In genomic region chr4:82584548-82584947, GRCm38 (mm10) we compare ENCODE assay signal across 11 mouse cellular contexts.
DNase-seq lines count a peak whose midpoint lies in the region; ATAC-seq and TF ChIP-seq lines count a peak whose summit lies in the region.
"Had no signal": no experiment of that assay in that cellular context is flagged by ENCODE, and none has a peak within 500 bp of the region (broad histone marks: within the 10 kb centered on the region; RNA-seq: fewer than 3 reads in every experiment).

No protein-coding gene starts in this region.

- DNase-seq in layer of hippocampus, adult 11-12 months (ENCODE audit: low spot score): peak; percentile 46
- DNase-seq in layer of hippocampus, adult 9-10 months (ENCODE audit: low spot score): no peak
- DNase-seq in cerebellum, adult 9-10 months: peak; percentile 74
- no peak for DNase-seq in heart, postnatal 0 days (ENCODE audit: low spot score)
- no peak for DNase-seq in c-Kit-positive CD71-positive TER-119-positive erythroid progenitor cells, embryonic 14.5 days (ENCODE audit: low spot score)
- DNase-seq in lung, postnatal 0 days (ENCODE audit: low spot score): no peak
- DNase-seq: adrenal gland, adult 2 months had no signal

- TF ChIP-seq EP300 in heart, postnatal 0 days (IDR thresholded peaks at IDR 0.05; ENCODE audit: low read depth): no peak
- TF ChIP-seq EP300 in lung, postnatal 0 days (IDR thresholded peaks at IDR 0.05): no peak

- H3K4me1 ChIP-seq in heart, postnatal 0 days (ENCODE audit: control insufficient read depth, insufficient read depth): 0 out of 2 replicates have a peak, but pooled peaks cover 4% of the 10 kb centered on the region
- peaks cover 21% of the 10 kb centered on the region for H3K4me1 ChIP-seq in midbrain, embryonic 13.5 days (replicated peaks)
- H3K4me1 ChIP-seq in kidney, embryonic 14.5 days (ENCODE audit: control insufficient read depth, insufficient read depth, low read length): no peaks in the 10 kb centered on the region
- no peaks in the 10 kb centered on the region for H3K4me1 ChIP-seq in lung, postnatal 0 days (ENCODE audit: insufficient read depth, low read depth, low read length)

- H3K36me3 ChIP-seq in heart, postnatal 0 days (replicated peaks; ENCODE audit: control insufficient read depth, insufficient read depth, low read length): no peaks in the 10 kb centered on the region
- no peaks in the 10 kb centered on the region for H3K36me3 ChIP-seq in midbrain, embryonic 13.5 days
- no peaks in the 10 kb centered on the region for H3K36me3 ChIP-seq in kidney, embryonic 14.5 days (ENCODE audit: control insufficient read depth, insufficient read depth, low read length)
- H3K36me3 ChIP-seq in lung, postnatal 0 days (ENCODE audit: insufficient read depth, low read length): no peaks in the 10 kb centered on the region
- H3K36me3 ChIP-seq: embryonic facial prominence, embryonic 13.5 days had no signal

- TF ChIP-seq CTCF in heart, postnatal 0 days (IDR thresholded peaks at IDR 0.05; ENCODE audit: low read depth): no peak
- TF ChIP-seq CTCF in lung, postnatal 0 days (IDR thresholded peaks at IDR 0.05): no peak

- no peaks in the 10 kb centered on the region for H3K9me3 ChIP-seq in heart, postnatal 0 days (replicated peaks; ENCODE audit: control insufficient read depth, low read length)
- H3K9me3 ChIP-seq in midbrain, embryonic 13.5 days: no peaks in the 10 kb centered on the region
- no peaks in the 10 kb centered on the region for H3K9me3 ChIP-seq in kidney, embryonic 14.5 days (ENCODE audit: control insufficient read depth, low read length)
- no peaks in the 10 kb centered on the region for H3K9me3 ChIP-seq in lung, postnatal 0 days (ENCODE audit: low read length)
- H3K9me3 ChIP-seq: embryonic facial prominence, embryonic 13.5 days had no signal

- no peak for ATAC-seq in heart, postnatal 0 days (ENCODE audit: insufficient read depth, low read depth)
- ATAC-seq in midbrain, embryonic 13.5 days: peak; percentile 90
- no peak for ATAC-seq in kidney, embryonic 14.5 days (ENCODE audit: low FRiP score, low TSS enrichment)
- ATAC-seq in lung, postnatal 0 days: no peak

- peak overlapping the region; percentile 18; the same call in 1 of the 2 replicates for H3K4me2 ChIP-seq in heart, postnatal 0 days (ENCODE audit: low read depth, low read length)
- no peak overlapping the region for H3K4me2 ChIP-seq in midbrain, embryonic 13.5 days (replicated peaks)
- no peak overlapping the region for H3K4me2 ChIP-seq in kidney, embryonic 14.5 days (replicated peaks; ENCODE audit: low read depth, low read length)
- H3K4me2 ChIP-seq in lung, postnatal 0 days (replicated peaks; ENCODE audit: low read depth, low read length): no peak overlapping the region
- H3K4me2 ChIP-seq: embryonic facial prominence, embryonic 13.5 days had no signal

- no peak overlapping the region for H3K27ac ChIP-seq in heart, postnatal 0 days (ENCODE audit: low read depth)
- H3K27ac ChIP-seq in midbrain, embryonic 13.5 days: peak overlapping the region; percentile 60
- H3K27ac ChIP-seq in kidney, embryonic 14.5 days (ENCODE audit: low read depth, low read length): no peak overlapping the region
- no peak overlapping the region for H3K27ac ChIP-seq in lung, postnatal 0 days (ENCODE audit: low read length)
- H3K27ac ChIP-seq: embryonic facial prominence, embryonic 13.5 days had no signal

- no peak overlapping the region for H3K4me3 ChIP-seq in heart, postnatal 0 days (ENCODE audit: low read depth, low read length)
- no peak overlapping the region for H3K4me3 ChIP-seq in midbrain, embryonic 13.5 days (replicated peaks)
- no peak overlapping the region for H3K4me3 ChIP-seq in kidney, embryonic 14.5 days (ENCODE audit: low read length)
- H3K4me3 ChIP-seq in lung, postnatal 0 days (ENCODE audit: low read depth, low read length): no peak overlapping the region
- H3K4me3 ChIP-seq: embryonic facial prominence, embryonic 13.5 days had no signal

- no peak overlapping the region for H3K9ac ChIP-seq in heart, postnatal 0 days (replicated peaks; ENCODE audit: low read depth, low read length)
- no peak overlapping the region for H3K9ac ChIP-seq in midbrain, embryonic 13.5 days (replicated peaks)
- no peak overlapping the region for H3K9ac ChIP-seq in kidney, embryonic 14.5 days (ENCODE audit: low read depth, low read length)
- no peak overlapping the region for H3K9ac ChIP-seq in lung, postnatal 0 days (replicated peaks; ENCODE audit: low read depth)
- H3K9ac ChIP-seq: embryonic facial prominence, embryonic 13.5 days had no signal

- 25% methylated on average over 4 of the region's 4 CpGs for WGBS in heart, postnatal 0 days
- WGBS in midbrain, embryonic 13.5 days: 21% methylated on average over 4 of the region's 4 CpGs
- 72% methylated on average over 4 of the region's 4 CpGs for WGBS in kidney, embryonic 14.5 days
- WGBS in lung, postnatal 0 days: 68% methylated on average over 4 of the region's 4 CpGs

- no peaks in the 10 kb centered on the region for H3K27me3 ChIP-seq in heart, postnatal 0 days (ENCODE audit: control insufficient read depth, insufficient read depth, low read length)
- H3K27me3 ChIP-seq in midbrain, embryonic 13.5 days: no peaks in the 10 kb centered on the region
- H3K27me3 ChIP-seq in kidney, embryonic 14.5 days (ENCODE audit: control insufficient read depth, insufficient read depth, low read length): no peaks in the 10 kb centered on the region
- H3K27me3 ChIP-seq in lung, postnatal 0 days (replicated peaks; ENCODE audit: insufficient read depth, low read length): no peaks in the 10 kb centered on the region
- H3K27me3 ChIP-seq: CH12.LX; embryonic facial prominence, embryonic 13.5 days had no signal

Comparison
In these comparisons a context has a peak if more than half of its experiments do, and no peak if none do; other contexts are left out.
1. DNase-seq: peak in layer of hippocampus, adult 11-12 months (single experiment) and cerebellum, adult 9-10 months (single experiment); none in layer of hippocampus, adult 9-10 months (single experiment), heart, postnatal 0 days (single experiment), c-Kit-positive CD71-positive TER-119-positive erythroid progenitor cells, embryonic 14.5 days (single experiment) and lung, postnatal 0 days (single experiment).